In the genomic region with DNA sequence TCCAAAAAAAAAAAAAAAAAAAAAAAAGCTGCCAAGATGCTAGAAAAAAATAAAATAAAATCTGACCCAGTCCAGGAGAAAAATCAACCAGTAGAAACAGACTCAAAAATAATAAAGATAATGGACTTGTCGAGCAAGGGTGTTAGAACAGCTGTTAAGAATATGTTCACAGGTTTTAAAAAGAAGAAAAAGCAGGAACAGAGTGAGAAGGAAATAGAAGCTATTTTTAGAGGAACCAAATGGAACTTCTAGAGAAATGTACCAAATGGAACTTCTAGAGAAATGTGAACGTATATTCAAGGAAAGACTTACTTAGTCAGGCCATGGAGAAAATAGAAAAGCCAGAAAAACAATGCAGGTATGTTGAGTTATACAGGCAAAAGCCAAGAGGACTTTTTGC, we compare ENCODE assay signal across 23 mouse cellular contexts.
"Had no signal": no experiment of that assay in that cellular context is flagged by ENCODE, and none has a peak within 500 bp of the region (broad histone marks: within the 10 kb centered on the region; RNA-seq: fewer than 3 reads in every experiment).

No protein-coding gene starts in this region.

- DNase-seq: gastrocnemius, postnatal 14 days; gastrocnemius, postnatal 36 days; heart, adult 11 months; heart, adult 2 months; heart, postnatal 14 days; heart, postnatal 36 days; kidney, adult 18-20 months; kidney, adult 8-10 months; kidney, postnatal 10 days; kidney, postnatal 25 days; kidney, postnatal 4 days; liver; liver, embryonic 13.5 days had no signal

- H3K9me3 ChIP-seq: heart, embryonic 13.5 days; heart, embryonic 15.5 days; hindbrain, embryonic 10.5 days; hindbrain, embryonic 12.5 days; intestine, embryonic 15.5 days; limb, embryonic 10.5 days; limb, embryonic 12.5 days; liver, embryonic 13.5 days; liver, embryonic 15.5 days had no signal

- H3K36me3 ChIP-seq: heart, embryonic 13.5 days; heart, embryonic 15.5 days; hindbrain, embryonic 10.5 days; hindbrain, embryonic 12.5 days; intestine, embryonic 15.5 days; limb, embryonic 10.5 days; limb, embryonic 12.5 days; liver, embryonic 13.5 days; liver, embryonic 15.5 days had no signal

- H3K4me3 ChIP-seq: heart, adult 2 months; heart, embryonic 13.5 days; heart, embryonic 15.5 days; hindbrain, embryonic 10.5 days; hindbrain, embryonic 12.5 days; intestine, embryonic 15.5 days; layer of hippocampus, adult 2 months; limb, embryonic 10.5 days; limb, embryonic 12.5 days; liver, embryonic 13.5 days; liver, embryonic 15.5 days had no signal

- H3K27ac ChIP-seq: heart, adult 2 months; heart, embryonic 13.5 days; heart, embryonic 15.5 days; hindbrain, embryonic 10.5 days; hindbrain, embryonic 12.5 days; hindbrain, embryonic 14.5 days; intestine, embryonic 15.5 days; layer of hippocampus, adult 2 months; limb, embryonic 10.5 days; limb, embryonic 12.5 days; liver, embryonic 13.5 days; liver, embryonic 15.5 days had no signal

- H3K4me1 ChIP-seq: heart, embryonic 13.5 days; heart, embryonic 15.5 days; hindbrain, embryonic 10.5 days; hindbrain, embryonic 12.5 days; intestine, embryonic 15.5 days; limb, embryonic 10.5 days; limb, embryonic 12.5 days; liver, embryonic 13.5 days; liver, embryonic 15.5 days had no signal

- H3K27me3 ChIP-seq: heart, embryonic 13.5 days; heart, embryonic 15.5 days; hindbrain, embryonic 12.5 days; intestine, embryonic 15.5 days; limb, embryonic 12.5 days; liver, embryonic 13.5 days; liver, embryonic 15.5 days had no signal
